Mouse (Mus musculus) embryonic fibroblast, embryonic 13.5 days (primary cell): Measurements from ENCODE around the gene Coq4. TPM values are rescaled to one million over a fixed set of nuclear protein-coding genes. Genes with fewer than 3 reads are reported as not detected.
"Not testable (repeated sequence)": the region's sequence is repeated elsewhere in the genome, so short reads cannot be mapped to it uniquely, and the experiment has no call there.

Experiments used
- H3K27ac ChIP-seq: 2 replicates; pipeline ENCODE4 v1.5.1; 2012; ENCODE audit warnings: low read length, control low read depth, inconsistent platforms; ENCODE audit not compliant: insufficient read depth
- H3K4me1 ChIP-seq: 2 replicates; pipeline ENCODE4 v1.6.1; 2011; ENCODE audit warnings: low read length; ENCODE audit not compliant: control insufficient read depth, insufficient read depth
- H3K4me3 ChIP-seq: 2 replicates; pipeline ENCODE4 v1.5.1; 2011; ENCODE audit warnings: mild to moderate bottlenecking, control low read depth, low read length; ENCODE audit not compliant: insufficient read depth
- CTCF ChIP-seq: IDR thresholded peaks from 2 replicates; pipeline ENCODE4 v1.5.1; 2011; ENCODE audit warnings: mild to moderate bottlenecking, control low read depth, low read length, moderate library complexity, borderline replicate concordance; ENCODE audit not compliant: insufficient read depth
- POLR2A ChIP-seq: IDR thresholded peaks from 2 replicates; pipeline ENCODE4 v1.6.1; 2011; ENCODE audit warnings: low read depth, mild to moderate bottlenecking, control low read depth, low read length, moderate library complexity
- polyA plus RNA-seq: library from polyadenylated mRNA; stranded (reverse); fragments of >200 nt; gene quantifications from 2 replicates; pipeline ENCODE4 v1.2.4, GENCODE M21; 2011; ENCODE audit warnings: low read depth; ENCODE audit not compliant: missing spikeins, insufficient read length

Coq4 gene
- polyA plus RNA-seq, 1 experiment = 12.6 TPM

GRCm38 (mm10) chr2:29755693-29756092 lies 31.6 kb upstream of the Coq4 start:
- Histone ChIP-seq H3K4me3 (no peak overlapping the region), H3K4me1 (no peaks in the 10 kb centered on the region), H3K27ac (no peak overlapping the region)
- TF ChIP-seq CTCF (no peak), POLR2A (no peak)

- Histone ChIP-seq H3K4me1 (no peaks in the 10 kb centered on the region), H3K27ac (no peak overlapping the region), H3K4me3 (no peak overlapping the region)
- TF ChIP-seq POLR2A = no peak
- peak; percentile 94 for TF ChIP-seq CTCF
Measured at GRCm38 (mm10) chr2:29764831-29765230, 22.5 kb upstream of the Coq4 start.

GRCm38 (mm10) chr2:29767976-29768709 lies 19.1 kb upstream of the Coq4 start:
- Histone ChIP-seq H3K4me3 (no peak overlapping the region), H3K4me1 (peaks cover 9% of the 10 kb centered on the region), H3K27ac (no peak overlapping the region)
- no peak for TF ChIP-seq CTCF

GRCm38 (mm10) chr2:29768901-29769300 lies 18.4 kb upstream of the Coq4 start:
- peaks cover 9% of the 10 kb centered on the region for H3K4me1 ChIP-seq
- TF ChIP-seq CTCF (no peak), POLR2A (no peak)
- H3K27ac ChIP-seq = no peak overlapping the region
- H3K4me3 ChIP-seq = no peak overlapping the region

- Histone ChIP-seq H3K27ac (no peak overlapping the region), H3K4me3 (no peak overlapping the region), H3K4me1 (peaks cover 9% of the 10 kb centered on the region)
- TF ChIP-seq POLR2A (no peak), CTCF (no peak)
Measured at GRCm38 (mm10) chr2:29770162-29770561, 17.1 kb upstream of the Coq4 start.

- TF ChIP-seq POLR2A = no peak
- no peak for TF ChIP-seq CTCF
Measured at GRCm38 (mm10) chr2:29771611-29772461, 15.5 kb upstream of the Coq4 start.

GRCm38 (mm10) chr2:29773323-29773722 lies 14.0 kb upstream of the Coq4 start:
- H3K4me3 ChIP-seq = no peak overlapping the region
- H3K27ac ChIP-seq = no peak overlapping the region
- no peak for TF ChIP-seq POLR2A
- TF ChIP-seq CTCF = no peak
- peaks cover 9% of the 10 kb centered on the region for H3K4me1 ChIP-seq

More at GRCm38 (mm10) chr2:29771611-29772461, 15.5 kb upstream of the Coq4 start:
- peaks cover 9% of the 10 kb centered on the region for H3K4me1 ChIP-seq
- peak overlapping the region; percentile 52; the same call in 1 of the 2 replicates for H3K27ac ChIP-seq
- no peak overlapping the region for H3K4me3 ChIP-seq

GRCm38 (mm10) chr2:29781256-29781655 lies 6.0 kb upstream of the Coq4 start:
- H3K27ac ChIP-seq, H3K4me1 ChIP-seq, H3K4me3 ChIP-seq: not testable (repeated sequence)

- TF ChIP-seq CTCF (no peak), POLR2A (no peak)
- no peak overlapping the region for H3K4me3 ChIP-seq
- H3K27ac ChIP-seq = no peak overlapping the region
- no peaks in the 10 kb centered on the region for H3K4me1 ChIP-seq
Measured at GRCm38 (mm10) chr2:29784290-29784689, 3.0 kb upstream of the Coq4 start.

- Histone ChIP-seq H3K4me1 (no peaks in the 10 kb centered on the region), H3K4me3 (peak within 1 kb of the TSS; percentile 96), H3K27ac (0 out of 2 replicates have a peak within 1 kb of the TSS, but pooled peaks have one; percentile 14)
- peak; percentile 63; the same call in 1 of the 2 replicates for TF ChIP-seq POLR2A
- TF ChIP-seq CTCF = no peak
Measured at GRCm38 (mm10) chr2:29787937-29788681, 816 bp downstream of the Coq4 start, which contains the start of gene Trub2. Gene Trub2, minus strand, starts transcription at chr2:29788502.
